Mouse (Mus musculus) stomach, postnatal 0 days (tissue): ENCODE data around the gene Tmem159. TPM values are rescaled to one million over a fixed set of nuclear protein-coding genes. Genes with fewer than 3 reads are reported as not detected.

Source experiments
- ATAC-seq: fragments of 200-750 bp; cut with Nextera tagmentation; 2 replicates; pipeline ENCODE4 v1.8.0; 2017; ENCODE audit not compliant: low FRiP score, low TSS enrichment
- DNase-seq: peaks from one replicate; pipeline ENCODE4 v3.0.0-alpha.2; 2016; ENCODE audit warnings: low spot score
- H3K27ac ChIP-seq: fragments of 300-500 bp; sonication (generic); replicated peaks from 2 replicates; pipeline ENCODE4 v1.5.1; 2014; ENCODE audit warnings: mild to moderate bottlenecking, control low read depth
- H3K27me3 ChIP-seq: fragments of 300-500 bp; sonication (generic); 2 replicates; pipeline ENCODE4 v1.6.1; 2014; ENCODE audit warnings: low read length; ENCODE audit not compliant: control insufficient read depth, insufficient read depth
- H3K36me3 ChIP-seq: fragments of 300-500 bp; sonication (generic); 2 replicates; pipeline ENCODE4 v1.6.1; 2014; ENCODE audit warnings: low read length, mixed read lengths; ENCODE audit not compliant: control insufficient read depth, insufficient read depth
- H3K4me1 ChIP-seq: fragments of 300-500 bp; sonication (generic); replicated peaks from 2 replicates; pipeline ENCODE4 v1.6.1; 2014; ENCODE audit warnings: antibody characterized with exemption; ENCODE audit not compliant: control insufficient read depth, insufficient read depth
- H3K4me2 ChIP-seq: fragments of 300-500 bp; sonication (generic); replicated peaks from 2 replicates; pipeline ENCODE4 v1.6.1; 2014; ENCODE audit warnings: low read depth, mild to moderate bottlenecking, control low read depth, moderate library complexity
- H3K4me3 ChIP-seq: fragments of 300-500 bp; sonication (generic); 2 replicates; pipeline ENCODE4 v1.5.1; 2014; ENCODE audit warnings: low read depth, low read length, control low read depth
- H3K9ac ChIP-seq: fragments of 300-500 bp; sonication (generic); 2 replicates; pipeline ENCODE4 v1.6.1; 2014; ENCODE audit warnings: mild to moderate bottlenecking, low read length, control low read depth, mixed read lengths
- H3K9me3 ChIP-seq: fragments of 300-500 bp; sonication (generic); 2 replicates; pipeline ENCODE4 v1.6.1; 2016; ENCODE audit warnings: low read length; ENCODE audit not compliant: control insufficient read depth
- CTCF ChIP-seq: IDR thresholded peaks from 2 replicates; pipeline ENCODE4 v1.5.1; 2016; ENCODE audit warnings: antibody characterized with exemption, low read depth, mild to moderate bottlenecking, moderate library complexity
- EP300 ChIP-seq: optimal IDR thresholded peaks from 2 replicates; pipeline ENCODE3; 2016; ENCODE audit warnings: antibody characterized with exemption
- WGBS: fragments of 180-500 bp; shearing (Covaris S2); extraction: QIAGEN DNeasy Blood & Tissue Kit; methylation state at CpG from one replicate; pipeline ENCODE4 v1.1.7; 2014; 5-methylcytosine and 5-hydroxymethylcytosine counted together
- polyA plus RNA-seq: library from polyadenylated mRNA; unstranded; fragments of >200 nt; fragmentation: Nextera tagmentation; extraction: Ambion mirVana; gene quantifications from 2 replicates; pipeline ENCODE4 v1.2.1, GENCODE M21; 2015

The Tmem159 gene
- polyA plus RNA-seq, 1 experiment from 2014 or later: 31.9 TPM

GRCm38 (mm10) chr7:120145191-120145590, 43.0 kb downstream of the Tmem159 start, which contains the start of gene Zp2:
Zp2 (minus strand) TSS chr7:120145291.
- TF ChIP-seq EP300 (no peak), CTCF (no peak)
- DNase-seq: no peak

GRCm38 (mm10) chr7:120150257-120150656, 48.1 kb downstream of the Tmem159 start:
- Histone ChIP-seq H3K9me3 (no peaks in the 10 kb centered on the region), H3K4me3 (no peak overlapping the region), H3K4me1 (no peaks in the 10 kb centered on the region), H3K4me2 (no peak overlapping the region), H3K36me3 (no peaks in the 10 kb centered on the region), H3K27ac (no peak overlapping the region), H3K27me3 (no peaks in the 10 kb centered on the region), H3K9ac (no peak overlapping the region)
- no peak for DNase-seq
- WGBS: 24% methylated on average over 3 of the region's 3 CpGs
- TF ChIP-seq CTCF (no peak), EP300 (no peak)
- ATAC-seq: 0 out of 2 replicates have a peak, but pooled peaks have one; percentile 32

More at GRCm38 (mm10) chr7:120145191-120145590, 43.0 kb downstream of the Tmem159 start, which contains the start of gene Zp2:
- Histone ChIP-seq H3K27me3 (no peaks in the 10 kb centered on the region), H3K27ac (no peak within 1 kb of the TSS), H3K9me3 (no peaks in the 10 kb centered on the region), H3K9ac (no peak within 1 kb of the TSS), H3K4me3 (no peak within 1 kb of the TSS), H3K36me3 (no peaks in the 10 kb centered on the region), H3K4me2 (no peak within 1 kb of the TSS), H3K4me1 (no peaks in the 10 kb centered on the region)
- no peak for ATAC-seq
- 69% methylated on average over 9 of the region's 9 CpGs for WGBS

GRCm38 (mm10) chr7:120150898-120151297, 48.7 kb downstream of the Tmem159 start:
- H3K4me3 ChIP-seq: no peak overlapping the region
- no peaks in the 10 kb centered on the region for H3K9me3 ChIP-seq
- no peak for DNase-seq
- H3K27me3 ChIP-seq: no peaks in the 10 kb centered on the region
- no peak overlapping the region for H3K27ac ChIP-seq
- H3K4me1 ChIP-seq: no peaks in the 10 kb centered on the region
- no peaks in the 10 kb centered on the region for H3K36me3 ChIP-seq
- ATAC-seq: no peak
- no peak overlapping the region for H3K4me2 ChIP-seq
- TF ChIP-seq EP300 (no peak), CTCF (no peak)
- 88% methylated on average over 2 of the region's 2 CpGs for WGBS
- H3K9ac ChIP-seq: no peak overlapping the region

DNA sequence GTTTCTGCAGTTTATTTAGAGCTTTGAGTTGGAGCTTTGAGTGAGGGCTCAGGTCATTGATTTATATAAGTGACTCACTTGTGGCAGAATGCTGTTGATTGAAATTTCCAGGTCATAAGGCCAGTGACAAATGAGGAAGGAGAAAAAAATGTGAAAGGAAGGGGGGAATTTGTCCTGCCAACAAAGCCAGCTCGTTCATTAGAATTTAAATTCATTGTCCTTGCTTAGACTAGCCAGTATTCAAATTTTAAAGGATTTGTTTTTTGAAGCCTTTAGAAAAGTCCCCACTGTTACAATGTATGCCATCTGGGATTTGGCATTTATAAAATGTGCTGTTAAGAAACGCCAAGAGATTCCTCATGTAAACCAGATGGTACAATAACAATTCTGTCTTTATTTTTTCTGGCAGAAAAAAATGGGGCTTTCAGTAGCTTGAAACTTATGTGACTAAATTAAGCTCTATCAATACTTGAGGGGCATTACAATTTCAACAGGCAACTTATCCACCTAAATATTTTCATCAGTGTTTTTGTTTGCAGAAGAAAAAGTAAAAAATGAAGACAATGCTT, 54.8 kb downstream of the Tmem159 start:
- WGBS: 23% methylated on average over 2 of the region's 2 CpGs
- H3K36me3 ChIP-seq: no peaks in the 10 kb centered on the region
- no peaks in the 10 kb centered on the region for H3K27me3 ChIP-seq
- no peak overlapping the region for H3K9ac ChIP-seq
- ATAC-seq: no peak
- H3K4me2 ChIP-seq: no peak overlapping the region
- TF ChIP-seq EP300 (no peak), CTCF (no peak)
- H3K4me3 ChIP-seq: no peak overlapping the region
- DNase-seq: no peak
- no peak overlapping the region for H3K27ac ChIP-seq
- no peaks in the 10 kb centered on the region for H3K4me1 ChIP-seq
- H3K9me3 ChIP-seq: no peaks in the 10 kb centered on the region

DNA sequence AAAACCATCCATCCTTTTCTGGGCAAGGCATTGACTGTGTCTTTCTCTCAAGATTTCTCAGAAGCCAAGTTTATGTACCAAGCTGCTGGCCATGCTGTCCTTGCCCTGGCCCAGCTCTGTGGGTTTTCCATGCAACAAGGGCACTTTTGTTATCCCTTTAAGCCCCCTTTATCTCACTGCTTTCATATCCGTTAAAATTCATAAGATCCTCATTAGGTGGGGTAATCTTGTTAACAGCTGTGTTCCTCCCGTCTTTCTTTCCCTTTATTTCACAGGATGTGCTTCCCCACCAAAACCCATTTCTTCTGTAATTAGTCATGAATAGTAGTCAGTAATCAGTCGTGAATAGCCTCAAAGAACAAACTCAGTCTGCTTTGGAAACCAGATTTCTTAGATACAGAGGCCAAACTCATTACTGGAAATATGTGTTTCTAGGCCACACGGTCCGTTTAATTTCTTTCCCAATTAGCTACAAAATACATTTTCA, 55.5 kb downstream of the Tmem159 start:
- TF ChIP-seq EP300 (no peak), CTCF (no peak)
- H3K4me1 ChIP-seq: no peaks in the 10 kb centered on the region
- H3K9ac ChIP-seq: no peak overlapping the region
- no peaks in the 10 kb centered on the region for H3K27me3 ChIP-seq
- H3K27ac ChIP-seq: no peak overlapping the region
- no peak for DNase-seq
- WGBS: 48% methylated on average over 5 of the region's 5 CpGs
- ATAC-seq: no peak
- no peak overlapping the region for H3K4me2 ChIP-seq
- H3K9me3 ChIP-seq: no peaks in the 10 kb centered on the region
- H3K36me3 ChIP-seq: no peaks in the 10 kb centered on the region
- H3K4me3 ChIP-seq: no peak overlapping the region

- ATAC-seq: peak; percentile 82
- H3K4me1 ChIP-seq: no peaks in the 10 kb centered on the region
- H3K27me3 ChIP-seq: no peaks in the 10 kb centered on the region
- H3K4me3 ChIP-seq: no peak overlapping the region
- no peak overlapping the region for H3K9ac ChIP-seq
- no peak overlapping the region; the same call in 1 of the 2 replicates for H3K27ac ChIP-seq
- H3K4me2 ChIP-seq: no peak overlapping the region
- WGBS: 29% methylated on average over 4 of the region's 4 CpGs
- DNase-seq: peak; percentile 28
- no peaks in the 10 kb centered on the region for H3K9me3 ChIP-seq
- TF ChIP-seq EP300 (no peak), CTCF (no peak)
- H3K36me3 ChIP-seq: no peaks in the 10 kb centered on the region
Measured at GRCm38 (mm10) chr7:120158121-120158613, 56.0 kb downstream of the Tmem159 start.
